Mouse (Mus musculus) layer of hippocampus, adult 9-11 months (tissue): ENCODE measurements around the gene Tbc1d24.
A peak's percentile ranks its signal among the peaks of the same experiment; 100 is the strongest.

Experiments used
- DNase-seq: peaks from one replicate; pipeline ENCODE4 v3.0.0; 2022

The Tbc1d24 gene

DNA sequence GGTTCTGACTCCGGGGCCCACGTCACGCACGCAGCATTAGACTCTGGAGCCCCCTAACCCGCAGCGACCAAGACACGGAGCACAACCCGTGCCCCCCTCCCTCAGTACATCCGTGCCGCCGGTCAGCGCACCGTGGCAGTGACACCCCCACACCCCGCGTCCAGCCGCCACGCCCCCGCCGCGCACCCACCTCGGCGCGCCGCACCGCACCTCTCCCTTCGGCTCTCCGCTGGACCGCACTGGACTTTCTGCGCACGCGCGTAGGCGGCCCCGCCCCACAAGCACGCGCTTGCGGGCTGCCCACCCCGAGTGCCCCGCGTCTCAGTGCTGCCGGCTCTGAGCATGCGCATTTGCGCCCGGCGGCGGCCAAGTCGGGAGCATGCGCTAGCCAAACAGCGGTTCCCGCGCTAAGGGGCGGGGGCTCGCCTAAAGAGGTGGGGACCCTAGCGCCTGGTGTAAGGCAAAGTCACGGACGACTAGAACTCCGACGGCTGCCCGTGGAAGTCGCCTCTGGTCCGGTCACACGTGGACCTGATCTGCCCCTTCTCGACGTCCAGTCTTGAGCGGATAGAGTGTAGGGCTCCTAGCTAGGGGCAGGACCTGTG is at the start of gene Tbc1d24:
Gene Tbc1d24 (minus strand): TSS at position 279 of the 605 bp plus-strand sequence.
- peak; percentile 95 for DNase-seq

GRCm38 (mm10) chr17:24252329-24252728 is 47.0 kb upstream of the Tbc1d24 start:
- DNase-seq = no peak

- DNase-seq = peak; percentile 98
These were observed 46.1 kb upstream of the Tbc1d24 start, which contains the start of gene Ccnf for GRCm38 (mm10) chr17:24251320-24252069. Ccnf (minus strand) TSS chr17:24251484.

GRCm38 (mm10) chr17:24250988-24251319 is 45.6 kb upstream of the Tbc1d24 start:
- no peak for DNase-seq

GRCm38 (mm10) chr17:24248641-24249040 is 43.3 kb upstream of the Tbc1d24 start:
- DNase-seq = no peak

DNA sequence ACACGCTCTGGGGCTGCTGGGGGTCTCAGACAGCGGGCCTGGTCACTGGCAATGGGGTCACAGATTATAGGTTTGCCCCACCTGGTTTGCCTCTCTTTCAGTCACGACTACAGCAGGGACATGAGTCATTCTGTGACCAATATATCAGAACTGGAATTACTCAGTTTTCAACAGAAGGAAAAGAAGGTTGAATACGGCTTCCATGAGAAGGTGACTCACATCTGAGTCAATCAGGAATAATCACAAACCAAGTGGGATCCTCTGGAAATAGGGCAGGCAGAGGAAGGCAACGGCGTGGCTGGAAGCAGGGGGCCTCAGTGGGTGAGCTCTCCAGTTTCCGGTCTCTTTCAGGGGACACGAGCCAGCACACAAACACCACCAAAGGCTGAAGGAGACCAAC is 38.7 kb upstream of the Tbc1d24 start:
- DNase-seq = no peak

GRCm38 (mm10) chr17:24243311-24243969 is 38.1 kb upstream of the Tbc1d24 start:
- DNase-seq = no peak

DNA sequence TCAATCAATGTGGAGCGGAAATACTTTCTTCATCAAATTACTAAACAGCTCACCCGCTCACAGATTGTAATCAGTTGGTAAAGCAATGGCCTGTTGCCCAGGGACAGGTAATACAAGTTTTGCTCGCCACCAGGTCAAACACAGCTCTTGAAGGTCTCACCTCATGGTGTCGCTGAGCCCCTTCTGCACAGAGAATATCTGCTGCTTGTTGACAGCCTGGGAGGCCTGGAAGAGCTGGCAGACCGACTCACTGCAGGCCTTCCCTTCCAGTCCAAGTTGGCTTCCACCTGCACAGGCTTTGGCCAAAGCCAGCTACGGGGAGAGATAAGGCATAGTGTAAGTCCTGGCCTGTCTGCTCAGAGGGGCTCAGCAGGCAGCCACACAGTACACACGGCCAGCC is 31.6 kb upstream of the Tbc1d24 start:
- no peak for DNase-seq

DNA sequence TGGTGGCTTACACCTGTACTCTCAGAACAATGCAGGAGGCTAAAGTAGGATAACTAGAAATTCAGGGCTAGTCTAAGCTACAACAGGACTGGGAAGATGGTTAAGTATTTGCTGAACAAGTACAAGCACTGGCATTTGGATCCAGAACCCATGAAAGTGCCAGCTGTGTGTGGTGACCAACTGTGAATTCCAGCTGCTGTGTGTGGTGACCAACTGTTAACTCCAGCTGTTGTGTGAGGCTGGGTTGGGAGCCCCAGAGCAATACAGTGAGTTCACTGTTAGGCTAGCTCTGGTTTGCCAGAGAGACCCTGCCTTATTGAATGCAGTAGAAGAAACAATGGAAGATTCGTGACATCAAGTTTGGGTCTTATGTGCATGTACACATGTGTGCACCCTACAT is 31.1 kb upstream of the Tbc1d24 start:
- no peak for DNase-seq

- no peak for DNase-seq
These were observed 22.6 kb upstream of the Tbc1d24 start for GRCm38 (mm10) chr17:24227941-24228340.

GRCm38 (mm10) chr17:24226721-24227120 is 21.4 kb upstream of the Tbc1d24 start:
- no peak for DNase-seq

GRCm38 (mm10) chr17:24225851-24226250 is 20.5 kb upstream of the Tbc1d24 start:
- no peak for DNase-seq

DNA sequence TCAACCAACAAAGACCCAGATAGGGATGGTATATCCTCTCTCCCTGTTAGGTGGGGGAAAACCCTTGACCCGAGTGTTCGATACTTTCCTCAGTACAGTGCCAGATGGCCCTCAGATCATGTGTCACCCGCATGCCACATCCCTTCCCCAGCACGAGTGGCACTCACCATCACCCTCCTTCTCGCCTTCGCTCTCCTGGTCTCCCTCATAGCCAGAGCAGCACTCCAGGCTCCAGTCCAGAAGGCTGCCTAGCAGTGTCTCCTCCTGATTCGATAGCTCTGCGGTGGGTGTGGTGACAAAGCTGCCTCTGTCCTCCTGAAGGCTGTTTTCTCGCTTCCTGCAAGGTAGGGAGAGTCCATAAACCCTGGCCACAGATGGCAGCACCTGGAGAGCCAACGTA is 19.4 kb upstream of the Tbc1d24 start:
- DNase-seq = no peak

DNA sequence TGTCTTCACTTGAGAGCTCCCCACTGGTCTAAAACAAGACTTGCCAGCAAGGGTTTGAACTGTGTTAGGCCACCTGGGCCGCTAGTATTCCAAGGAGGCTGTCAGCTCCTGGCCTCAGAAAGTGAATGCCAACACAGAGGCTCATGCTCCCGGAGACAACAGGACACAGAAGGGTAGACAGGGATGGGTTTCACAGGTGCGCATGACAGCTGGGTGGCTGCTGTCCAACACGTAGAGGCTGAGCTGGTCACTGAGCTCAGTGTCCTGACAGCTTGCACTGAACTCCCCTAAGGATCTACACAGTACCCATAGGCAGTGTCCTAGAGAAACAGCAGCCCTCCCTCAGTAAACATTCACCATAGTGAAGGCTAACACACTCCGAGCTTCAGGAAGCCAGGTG is 18.2 kb upstream of the Tbc1d24 start:
- DNase-seq = no peak

GRCm38 (mm10) chr17:24222653-24223052 is 17.3 kb upstream of the Tbc1d24 start:
- no peak for DNase-seq

- peak; percentile 95 for DNase-seq
These were observed 15.4 kb upstream of the Tbc1d24 start, which contains the start of gene Tedc2 for GRCm38 (mm10) chr17:24220435-24221411. Tedc2 (minus strand) TSS chr17:24220851.

DNA sequence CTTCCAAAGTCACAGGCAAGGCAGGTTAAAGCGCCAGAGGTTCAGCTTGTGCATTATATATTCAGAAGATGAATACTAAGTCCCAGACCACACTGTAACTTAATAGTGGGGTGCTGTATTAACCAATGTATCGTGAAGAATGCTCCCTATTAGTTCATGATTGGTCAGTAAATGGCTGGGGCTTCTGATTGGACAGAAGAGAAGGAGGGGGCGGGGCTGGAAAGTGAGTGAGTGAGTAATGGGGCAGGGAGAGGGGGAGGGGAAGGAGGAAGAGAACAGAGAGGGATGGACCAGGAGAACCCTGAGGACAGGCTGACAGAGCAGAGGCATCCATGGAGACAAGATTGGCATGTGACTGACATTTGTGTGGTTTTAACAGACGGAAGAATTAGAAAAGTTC is 11.5 kb upstream of the Tbc1d24 start:
- DNase-seq = no peak

- no peak for DNase-seq
These were observed 7.8 kb upstream of the Tbc1d24 start for GRCm38 (mm10) chr17:24213186-24213585.

- DNase-seq = no peak
These were observed 7.2 kb upstream of the Tbc1d24 start for GRCm38 (mm10) chr17:24212441-24213018.

DNA sequence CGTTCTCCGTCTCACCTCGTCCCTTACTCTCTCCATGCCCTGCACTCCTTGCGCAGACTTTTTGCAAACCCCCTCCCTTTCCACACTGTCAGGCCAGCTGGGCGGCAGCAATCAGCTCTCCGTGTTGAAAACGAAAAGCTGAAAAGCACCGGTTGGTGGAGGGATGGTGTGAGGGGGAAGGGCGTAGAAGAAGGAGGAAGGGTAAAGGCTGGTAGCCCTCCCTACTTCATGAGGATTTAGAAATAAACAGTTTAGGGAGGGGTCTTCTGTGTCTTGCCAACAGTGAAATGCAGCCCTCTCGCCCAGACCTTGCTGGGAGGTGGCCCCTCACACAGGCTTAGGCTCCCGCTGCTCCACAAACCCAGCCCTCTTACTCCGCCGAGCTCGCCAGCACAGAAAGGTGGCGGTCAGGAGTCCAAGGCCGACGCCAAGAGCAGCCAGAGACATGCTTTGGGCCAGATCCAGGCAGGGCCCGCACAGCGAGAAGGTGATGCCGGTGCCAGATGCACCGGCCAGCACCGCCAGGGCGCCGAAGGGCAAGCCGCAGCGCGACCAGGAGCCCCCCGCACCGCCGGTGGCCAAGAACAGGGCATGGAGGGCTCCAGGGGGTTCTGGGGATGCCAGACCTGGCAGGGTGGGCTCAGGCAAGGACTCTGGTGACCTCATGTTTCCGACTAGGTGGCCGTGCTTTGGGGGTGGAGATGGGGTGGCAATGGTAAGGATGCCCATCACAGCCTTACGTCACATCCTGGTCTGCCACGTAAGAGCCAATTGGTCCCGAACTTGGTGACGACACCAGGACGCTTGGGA is 6.5 kb upstream of the Tbc1d24 start:
- peak; percentile 92 for DNase-seq

DNA sequence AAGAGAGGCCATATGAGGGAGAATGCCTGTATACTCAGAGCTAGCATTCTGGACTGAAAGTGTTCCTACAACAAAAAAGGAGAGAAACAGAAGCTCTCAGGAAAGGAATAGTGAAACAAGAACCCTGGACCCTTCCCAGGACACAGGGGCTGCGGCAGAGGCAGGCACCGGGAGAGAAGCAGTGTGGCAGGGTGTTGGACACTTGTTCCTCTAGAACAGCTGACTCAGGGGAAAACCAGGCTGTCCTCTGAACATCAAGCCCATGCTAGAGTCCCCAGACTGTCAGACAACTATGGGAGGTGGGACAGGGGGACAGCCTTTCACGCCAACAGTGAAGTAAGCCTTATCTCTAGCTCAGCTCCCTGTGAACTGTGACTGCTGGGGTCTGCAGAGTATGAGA is 5.2 kb upstream of the Tbc1d24 start:
- DNase-seq = no peak

DNA sequence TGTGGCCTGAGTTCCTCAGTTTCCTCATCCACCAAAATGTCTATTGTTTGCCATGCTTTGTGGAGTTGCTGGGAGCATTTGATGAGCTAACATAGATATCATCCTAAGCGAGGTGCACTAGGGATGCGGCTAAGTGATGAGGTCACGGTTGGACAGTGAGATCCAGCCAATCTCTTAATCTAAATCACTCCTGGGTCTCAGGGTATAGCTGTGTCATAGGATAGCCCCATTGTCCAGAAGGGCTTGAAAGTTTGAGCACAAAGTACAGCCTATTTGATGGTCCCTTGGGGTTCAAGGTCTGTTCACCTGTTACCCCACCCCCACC is 4.5 kb upstream of the Tbc1d24 start:
- no peak for DNase-seq
